8 mouse cellular contexts compared by ENCODE assay signal in genomic region chr16:37384369-37384768, GRCm38 (mm10). TPM values are rescaled to one million over a fixed set of nuclear protein-coding genes. Genes with fewer than 3 reads are reported as not detected.
DNase-seq lines count a peak whose midpoint lies in the region; ATAC-seq and TF ChIP-seq lines count a peak whose summit lies in the region.

No protein-coding gene starts in this region.

- peak overlapping the region; percentile 66 for H3K4me3 ChIP-seq in layer of hippocampus, adult 2 months
- H3K4me3 ChIP-seq in hindbrain, embryonic 16.5 days (ENCODE audit: low read length): peak overlapping the region; percentile 88
- H3K4me3 ChIP-seq in limb, embryonic 13.5 days: peak overlapping the region; percentile 55

- DNase-seq in layer of hippocampus, adult 2 months (ENCODE audit: low spot score in 2 of 2): peak; percentile 55 to 67
- no peak for DNase-seq in layer of hippocampus, adult 9-10 months (ENCODE audit: low spot score)
- DNase-seq in adrenal gland, postnatal 25 days: peak; percentile 39
- peak; percentile 1 for DNase-seq in ovary, postnatal 10 days (ENCODE audit: low spot score)
- no peak for DNase-seq in natural killer cell, adult 2 months (ENCODE audit: low spot score in 2 of 2)

- peak overlapping the region; percentile 63 for H3K4me2 ChIP-seq in hindbrain, embryonic 16.5 days (ENCODE audit: low read length)
- peak overlapping the region; percentile 98 for H3K4me2 ChIP-seq in limb, embryonic 13.5 days (replicated peaks)

- no peak for TF ChIP-seq CTCF in layer of hippocampus, adult 2 months (conservative IDR thresholded peaks at IDR 0.05)

- peak overlapping the region; percentile 87 for H3K9ac ChIP-seq in hindbrain, embryonic 16.5 days (ENCODE audit: low read depth, low read length)
- H3K9ac ChIP-seq in limb, embryonic 13.5 days: peak overlapping the region; percentile 57

- H3K4me1 ChIP-seq in hindbrain, embryonic 16.5 days (ENCODE audit: control insufficient read depth, insufficient read depth, low read depth, low read length): peaks cover 7% of the 10 kb centered on the region; the same call in 1 of the 2 replicates
- peaks cover 7% of the 10 kb centered on the region for H3K4me1 ChIP-seq in limb, embryonic 13.5 days

- 0 out of 2 replicates have a peak, but pooled peaks have one; percentile 14 for ATAC-seq in erythroid progenitor cell, adult 5-6 weeks (replicated peaks; ENCODE audit: low FRiP score, poor library complexity, severe bottlenecking)
- peak; percentile 87 for ATAC-seq in hindbrain, embryonic 16.5 days
- ATAC-seq in limb, embryonic 13.5 days (ENCODE audit: low FRiP score, low read depth): peak; percentile 63

- peak overlapping the region; percentile 97 for H3K27ac ChIP-seq in layer of hippocampus, adult 2 months
- peak overlapping the region; percentile 74 for H3K27ac ChIP-seq in hindbrain, embryonic 16.5 days (ENCODE audit: low read depth, low read length)
- H3K27ac ChIP-seq in limb, embryonic 13.5 days: no peak overlapping the region

- H3K9me3 ChIP-seq in hindbrain, embryonic 16.5 days (ENCODE audit: control insufficient read depth, low read length): no peaks in the 10 kb centered on the region
- H3K9me3 ChIP-seq in limb, embryonic 13.5 days: no peaks in the 10 kb centered on the region

- H3K27me3 ChIP-seq in hindbrain, embryonic 16.5 days (replicated peaks; ENCODE audit: control insufficient read depth, insufficient read depth, low read length): no peaks in the 10 kb centered on the region
- H3K27me3 ChIP-seq in limb, embryonic 13.5 days: peaks cover 34% of the 10 kb centered on the region

- no peaks in the 10 kb centered on the region for H3K36me3 ChIP-seq in hindbrain, embryonic 16.5 days (ENCODE audit: control insufficient read depth, insufficient read depth, low read length)
- no peaks in the 10 kb centered on the region for H3K36me3 ChIP-seq in limb, embryonic 13.5 days

- WGBS in hindbrain, embryonic 16.5 days: under 1% methylated on average over 27 of the region's 30 CpGs
- 0% methylated on average over 21 of the region's 30 CpGs for WGBS in limb, embryonic 13.5 days

RNA-seq across cellular contexts. Expression of gene Stxbp5l, which starts 0.4 kb away (rescaled TPM):
- 100 to 1,000 TPM; 145 to 151 TPM for total RNA-seq in layer of hippocampus, adult 2 months (2021)
- 4.9 and 5.0 TPM in 2 replicates for total RNA-seq in adrenal gland, postnatal 25 days (2021)
- total RNA-seq in erythroid progenitor cell, adult 5-6 weeks (2015; ENCODE audit: low replicate concordance): not detected in 2 replicates
- not detected in 2 replicates for total RNA-seq in erythroid progenitor cell, adult 5-6 weeks (2017; ENCODE audit: low replicate concordance)
- polyA plus RNA-seq in hindbrain, embryonic 16.5 days (2015; fragmentation: Nextera tagmentation; extraction: Ambion mirVana): 15.4 and 19.2 TPM in 2 replicates
- polyA plus RNA-seq in limb, embryonic 13.5 days (2015; fragmentation: Nextera tagmentation; extraction: Ambion mirVana): 0.28 and 0.45 TPM in 2 replicates

Comparison
In these comparisons a context has a peak if more than half of its experiments do, and no peak if none do; other contexts are left out.
1. DNase-seq: peak in layer of hippocampus, adult 2 months (2 of 2), adrenal gland, postnatal 25 days (single experiment) and ovary, postnatal 10 days (single experiment); none in layer of hippocampus, adult 9-10 months (single experiment) and natural killer cell, adult 2 months (0 of 2).
2. ATAC-seq: peak in every context shown above with its lines; median percentile 87 in hindbrain, embryonic 16.5 days; 63 in limb, embryonic 13.5 days; 14 in erythroid progenitor cell, adult 5-6 weeks.
3. RNA of gene Stxbp5l, which starts 0.4 kb away (total RNA-seq): 145 to 151 TPM in layer of hippocampus, adult 2 months; 4.9 to 5.0 TPM in adrenal gland, postnatal 25 days and not detected in erythroid progenitor cell, adult 5-6 weeks; every median in the first group is over 10 times any median in the second.
4. Peak in every context shown above with its lines, with median percentiles within 50 percentile points of each other: H3K4me3 ChIP-seq.